In the genomic region with DNA sequence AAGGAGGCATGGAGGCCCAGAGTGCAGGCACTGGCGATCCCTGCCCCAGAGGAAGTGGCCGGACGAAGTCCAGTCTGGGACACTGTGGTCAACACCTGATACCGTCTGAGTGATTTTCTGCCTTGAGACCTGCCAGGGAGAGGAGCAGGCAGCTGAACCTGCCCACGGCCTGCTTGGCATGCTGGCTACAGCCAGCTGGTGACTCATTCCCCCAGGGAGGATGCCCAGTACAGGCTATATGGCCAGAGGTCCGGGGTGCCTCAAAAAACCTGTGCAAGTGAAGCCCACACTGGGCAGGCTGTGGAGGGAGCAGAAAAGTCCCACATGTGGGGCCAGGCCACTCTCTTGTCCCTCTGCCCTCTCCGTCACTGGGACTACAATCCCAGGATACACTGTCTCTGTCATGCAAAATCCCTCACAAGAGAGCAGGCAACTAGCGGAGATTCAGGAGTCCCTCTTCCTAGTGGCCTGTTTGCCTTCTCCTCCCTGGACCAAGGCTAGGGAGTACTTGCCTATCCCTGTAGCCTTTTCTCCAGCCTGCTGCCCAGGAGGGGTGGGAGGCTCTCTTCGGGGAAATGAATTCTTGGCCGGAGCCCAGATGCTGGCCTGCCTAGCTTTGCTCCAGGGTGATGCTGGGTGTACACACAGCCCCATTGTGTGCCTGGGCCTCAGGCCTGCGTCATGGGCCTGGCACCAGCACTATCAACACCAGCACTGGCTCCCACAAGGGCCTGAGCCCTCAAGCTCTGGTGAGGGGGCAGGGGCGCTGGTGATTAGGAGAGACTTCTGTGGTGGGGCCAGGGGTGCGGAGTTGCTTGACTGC, we compare ENCODE assay signal across 8 mouse cellular contexts. TPM values are rescaled to one million over a fixed set of nuclear protein-coding genes. Genes with fewer than 3 reads are reported as not detected.
DNase-seq lines count a peak whose midpoint lies in the region; ATAC-seq lines count a peak whose summit lies in the region.

No protein-coding gene starts in this region.

- peak; percentile 84 for DNase-seq in 3T3-L1 (ENCODE audit: low read depth, low spot score)
- DNase-seq in frontal cortex, postnatal 10 days (ENCODE audit: low spot score in 2 of 2): peak; percentile 77
- peak; percentile 95 for DNase-seq in layer of hippocampus, adult 9-11 months
- DNase-seq in right cerebral cortex, postnatal 36 days (ENCODE audit: low spot score in 2 of 2): peak; percentile 66 to 71
- no peak for DNase-seq in thymus, postnatal 14 days

- H3K9me3 ChIP-seq in hindbrain, embryonic 12.5 days (replicated peaks): no peaks in the 10 kb centered on the region
- no peaks in the 10 kb centered on the region for H3K9me3 ChIP-seq in lung, embryonic 16.5 days (ENCODE audit: control insufficient read depth, low read length)

- 0 out of 2 replicates have a peak overlapping the region, but pooled peaks have one; percentile 6 for H3K9ac ChIP-seq in hindbrain, embryonic 12.5 days
- H3K9ac ChIP-seq in lung, embryonic 16.5 days (ENCODE audit: low read length): peak overlapping the region; percentile 11; the same call in 1 of the 2 replicates

- H3K36me3 ChIP-seq in hindbrain, embryonic 12.5 days: no peaks in the 10 kb centered on the region
- H3K36me3 ChIP-seq in lung, embryonic 16.5 days (ENCODE audit: control insufficient read depth, insufficient read depth, low read length): no peaks in the 10 kb centered on the region

- peak overlapping the region; percentile 41; the same call in 1 of the 2 replicates for H3K27ac ChIP-seq in hindbrain, embryonic 12.5 days
- H3K27ac ChIP-seq in lung, embryonic 16.5 days (ENCODE audit: low read length): peak overlapping the region; percentile 76

- 0 out of 2 replicates have a peak, but pooled peaks cover 3% of the 10 kb centered on the region for H3K27me3 ChIP-seq in hindbrain, embryonic 12.5 days
- no peaks in the 10 kb centered on the region for H3K27me3 ChIP-seq in lung, embryonic 16.5 days (ENCODE audit: control insufficient read depth, insufficient read depth, low read depth, low read length)

- H3K4me1 ChIP-seq in hindbrain, embryonic 12.5 days: peaks cover 8% of the 10 kb centered on the region
- H3K4me1 ChIP-seq in lung, embryonic 16.5 days (replicated peaks; ENCODE audit: control insufficient read depth, insufficient read depth, low read length): peaks cover 17% of the 10 kb centered on the region

- peak; percentile 63 for ATAC-seq in cerebellum, adult (ENCODE audit: insufficient number of reproducible peaks, low FRiP score, low TSS enrichment)
- ATAC-seq in hindbrain, embryonic 12.5 days (ENCODE audit: low FRiP score): peak; percentile 79
- peak; percentile 92 for ATAC-seq in lung, embryonic 16.5 days (ENCODE audit: low read depth)

- no peak overlapping the region for H3K4me2 ChIP-seq in hindbrain, embryonic 12.5 days (replicated peaks)
- H3K4me2 ChIP-seq in lung, embryonic 16.5 days (ENCODE audit: low read depth, low read length): no peak overlapping the region

- WGBS in hindbrain, embryonic 12.5 days: 67% methylated on average over 13 of the region's 13 CpGs
- 53% methylated on average over 13 of the region's 13 CpGs for WGBS in lung, embryonic 16.5 days

- no peak overlapping the region for H3K4me3 ChIP-seq in hindbrain, embryonic 12.5 days
- no peak overlapping the region for H3K4me3 ChIP-seq in lung, embryonic 16.5 days (ENCODE audit: low read length)

RNA-seq across cellular contexts. Expression of a gene that starts 25.9 kb away (rescaled TPM):
- 4.9 TPM in 2 replicates for polyA plus RNA-seq in hindbrain, embryonic 12.5 days (2016; fragmentation: Nextera tagmentation; extraction: Ambion mirVana)
- polyA plus RNA-seq in lung, embryonic 16.5 days (2015; fragmentation: Nextera tagmentation; extraction: Ambion mirVana): 13.1 and 13.7 TPM in 2 replicates

RNA-seq across cellular contexts. Expression of a gene that starts 36.1 kb away (rescaled TPM):
- not detected in 2 replicates for polyA plus RNA-seq in hindbrain, embryonic 12.5 days (2016; fragmentation: Nextera tagmentation; extraction: Ambion mirVana)
- 22.5 and 26.8 TPM in 2 replicates for polyA plus RNA-seq in lung, embryonic 16.5 days (2015; fragmentation: Nextera tagmentation; extraction: Ambion mirVana)

Comparison
In these comparisons a context has a peak if more than half of its experiments do, and no peak if none do; other contexts are left out.
1. RNA of a gene that starts 36.1 kb away (polyA plus RNA-seq): 22.5 to 26.8 TPM in lung, embryonic 16.5 days; not detected in hindbrain, embryonic 12.5 days; every median in the first group is over 10 times any median in the second.
2. Peak in every context shown above with its lines, with median percentiles within 50 percentile points of each other: ATAC-seq.